Mouse (Mus musculus): ENCODE data around the gene Wscd2.

GRCm38 (mm10) chr5:113453356-113453755 lies 36.8 kb upstream of the Wscd2 start:
- TF ChIP-seq HCFC1 (IDR thresholded peaks at IDR 0.05; ENCODE audit: borderline replicate concordance, insufficient read depth, low read length): no peak
- no peak for TF ChIP-seq CHD2 (IDR thresholded peaks at IDR 0.05; ENCODE audit: low read depth, low read length)
- no peak for TF ChIP-seq ZC3H11A (IDR thresholded peaks at IDR 0.05; ENCODE audit: borderline replicate concordance, low read depth, low read length)
- TF ChIP-seq MAFK (IDR thresholded peaks at IDR 0.05; ENCODE audit: insufficient read depth, low read depth, low read length): no peak
